Mouse (Mus musculus): ENCODE measurements around the gene Dscam.

DNA sequence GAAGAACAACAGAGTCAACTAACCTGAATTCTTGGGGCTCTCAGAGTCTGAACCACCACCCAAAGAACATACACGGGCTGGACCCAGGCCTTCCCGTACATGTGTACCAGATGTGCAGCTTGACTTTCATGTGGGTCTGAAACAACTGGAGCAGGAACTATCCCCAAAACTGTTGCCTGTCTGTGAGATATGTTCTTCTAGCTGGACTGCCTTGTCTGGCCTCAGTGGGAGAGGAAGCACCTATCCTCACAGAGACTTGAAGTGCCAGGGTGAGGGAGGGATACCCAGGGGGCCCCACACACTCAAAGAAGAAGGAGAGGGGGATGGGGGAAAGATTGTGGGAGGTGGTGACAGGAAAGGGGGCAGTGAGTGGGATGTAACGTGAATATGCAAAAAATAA is 210.9 kb downstream of the Dscam start:
- no peak for TF ChIP-seq POLR2A (IDR thresholded peaks at IDR 0.05; ENCODE audit: low read depth, low read length)
- no peak for TF ChIP-seq CTCF (IDR thresholded peaks at IDR 0.05; ENCODE audit: extremely low read depth, insufficient read depth, insufficient read length, insufficient replicate concordance)
